27 mouse cellular contexts compared by ENCODE assay signal in the genomic region with DNA sequence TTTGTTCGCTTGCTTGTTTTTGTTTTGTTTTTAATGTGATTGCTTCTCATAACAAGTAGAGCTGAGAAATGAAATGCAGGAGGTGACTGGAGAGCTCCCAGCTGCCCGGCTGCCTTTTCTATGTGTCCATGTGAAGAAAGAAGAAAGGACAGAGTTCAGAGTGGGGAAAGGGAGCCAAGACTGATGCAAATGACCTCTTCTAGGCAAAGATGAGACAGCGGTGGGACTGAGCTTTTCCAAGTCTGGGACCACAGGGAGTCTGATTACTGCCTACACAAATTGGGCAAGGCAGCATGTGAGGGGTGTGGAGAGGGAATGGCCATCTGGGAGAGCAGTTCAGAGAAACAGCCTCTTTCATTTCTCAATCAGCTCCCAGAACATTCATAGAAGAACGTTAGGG. TPM values are rescaled to one million over a fixed set of nuclear protein-coding genes. Genes with fewer than 3 reads are reported as not detected.
DNase-seq lines count a peak whose midpoint lies in the region; ATAC-seq and TF ChIP-seq lines count a peak whose summit lies in the region.
"Had no signal": no experiment of that assay in that cellular context is flagged by ENCODE, and none has a peak within 500 bp of the region (broad histone marks: within the 10 kb centered on the region; RNA-seq: fewer than 3 reads in every experiment).

No protein-coding gene starts in this region.

- H3K4me2 ChIP-seq in embryonic facial prominence, embryonic 13.5 days, result no peak overlapping the region
- H3K4me2 ChIP-seq in heart, postnatal 0 days (ENCODE audit: low read depth, low read length), result no peak overlapping the region
- H3K4me2 ChIP-seq: embryonic facial prominence, embryonic 15.5 days; heart, embryonic 11.5 days; heart, embryonic 15.5 days; hindbrain, embryonic 15.5 days had no signal

- no peak for TF ChIP-seq POLR2A in lung, adult 2 months (IDR thresholded peaks at IDR 0.05; ENCODE audit: borderline replicate concordance, extremely low read depth, low read depth, low read length)

- H3K27me3 ChIP-seq in embryonic facial prominence, embryonic 13.5 days, result no peaks in the 10 kb centered on the region
- H3K27me3 ChIP-seq in embryonic facial prominence, embryonic 10.5 days (replicated peaks; ENCODE audit: low read depth, poor library complexity, severe bottlenecking), result no peaks in the 10 kb centered on the region
- H3K27me3 ChIP-seq in heart, postnatal 0 days (ENCODE audit: control insufficient read depth, insufficient read depth, low read length), result no peaks in the 10 kb centered on the region
- H3K27me3 ChIP-seq: embryonic facial prominence, embryonic 15.5 days; heart, embryonic 15.5 days; hindbrain, embryonic 15.5 days; Patski had no signal

- 62% methylated on average over 4 of the region's 4 CpGs for WGBS in embryonic facial prominence, embryonic 13.5 days
- 76% methylated on average over 4 of the region's 4 CpGs for WGBS in embryonic facial prominence, embryonic 10.5 days
- WGBS in heart, postnatal 0 days, result 70% methylated on average over 4 of the region's 4 CpGs
- 62% methylated on average over 4 of the region's 4 CpGs for WGBS in lung, adult 2 months

- H3K4me3 ChIP-seq in embryonic facial prominence, embryonic 13.5 days, result no peak overlapping the region
- H3K4me3 ChIP-seq in embryonic facial prominence, embryonic 10.5 days, result no peak overlapping the region
- H3K4me3 ChIP-seq in heart, postnatal 0 days (ENCODE audit: low read depth, low read length), result no peak overlapping the region
- H3K4me3 ChIP-seq in lung, adult 2 months (replicated peaks; ENCODE audit: extremely low read depth, low read depth, low read length), result no peak overlapping the region
- H3K4me3 ChIP-seq: embryonic facial prominence, embryonic 15.5 days; erythroblast, embryonic 14.5 days; forebrain, embryonic 10.5 days; heart, adult 2 months; heart, embryonic 15.5 days; hindbrain, embryonic 15.5 days had no signal

- H3K9ac ChIP-seq in embryonic facial prominence, embryonic 13.5 days, result no peak overlapping the region
- no peak overlapping the region for H3K9ac ChIP-seq in heart, postnatal 0 days (replicated peaks; ENCODE audit: low read depth, low read length)
- H3K9ac ChIP-seq: embryonic facial prominence, embryonic 15.5 days; heart, embryonic 15.5 days; hindbrain, embryonic 15.5 days had no signal

- DNase-seq in embryonic facial prominence, embryonic 10.5 days (ENCODE audit: low spot score), result no peak
- DNase-seq in heart, postnatal 0 days (ENCODE audit: low spot score), result no peak
- DNase-seq in heart, postnatal 10 days, result no peak
- peak; percentile 52 for DNase-seq in lung, postnatal 10 days
- no peak for DNase-seq in lung, adult 2 months
- DNase-seq in spleen, postnatal 14 days (ENCODE audit: low spot score in 2 of 2), result no peak
- no peak for DNase-seq in thymus, adult 18-20 months
- DNase-seq: adrenal gland, adult 2 months; adrenal gland, postnatal 25 days; B cell, adult 2 months; cerebellum, adult 18-20 months; cerebellum, adult 9-11 months; cerebellum, postnatal 36 days; heart, adult 2 months; heart, postnatal 36 days had no signal

- H3K9me3 ChIP-seq in embryonic facial prominence, embryonic 13.5 days, result no peaks in the 10 kb centered on the region
- no peaks in the 10 kb centered on the region for H3K9me3 ChIP-seq in embryonic facial prominence, embryonic 10.5 days
- H3K9me3 ChIP-seq in heart, postnatal 0 days (replicated peaks; ENCODE audit: control insufficient read depth, low read length), result no peaks in the 10 kb centered on the region
- H3K9me3 ChIP-seq: embryonic facial prominence, embryonic 15.5 days; forebrain, embryonic 10.5 days; heart, embryonic 15.5 days; hindbrain, embryonic 15.5 days had no signal

- H3K36me3 ChIP-seq in embryonic facial prominence, embryonic 13.5 days, result no peaks in the 10 kb centered on the region
- no peaks in the 10 kb centered on the region for H3K36me3 ChIP-seq in embryonic facial prominence, embryonic 10.5 days (replicated peaks)
- H3K36me3 ChIP-seq in heart, postnatal 0 days (replicated peaks; ENCODE audit: control insufficient read depth, insufficient read depth, low read length), result no peaks in the 10 kb centered on the region
- H3K36me3 ChIP-seq: embryonic facial prominence, embryonic 15.5 days; forebrain, embryonic 10.5 days; G1E; heart, embryonic 15.5 days; hindbrain, embryonic 15.5 days had no signal

- H3K27ac ChIP-seq in embryonic facial prominence, embryonic 13.5 days, result peak overlapping the region; percentile 39; the same call in 1 of the 2 replicates
- H3K27ac ChIP-seq in embryonic facial prominence, embryonic 10.5 days (replicated peaks), result no peak overlapping the region
- 0 out of 2 replicates have a peak overlapping the region, but pooled peaks have one; percentile 20 for H3K27ac ChIP-seq in heart, postnatal 0 days (ENCODE audit: low read depth)
- H3K27ac ChIP-seq: embryonic facial prominence, embryonic 15.5 days; forebrain, embryonic 10.5 days; heart, adult 2 months; heart, embryonic 15.5 days; hindbrain, embryonic 15.5 days had no signal

- intact Hi-C loops in heart, postnatal 10 days (cut with DNase I), result no loop called here

- peaks cover 36% of the 10 kb centered on the region for H3K4me1 ChIP-seq in embryonic facial prominence, embryonic 13.5 days
- H3K4me1 ChIP-seq in embryonic facial prominence, embryonic 10.5 days, result peaks cover 35% of the 10 kb centered on the region
- peaks cover 6% of the 10 kb centered on the region; the same call in 1 of the 2 replicates for H3K4me1 ChIP-seq in heart, postnatal 0 days (ENCODE audit: control insufficient read depth, insufficient read depth)
- H3K4me1 ChIP-seq in lung, adult 2 months (ENCODE audit: control insufficient read depth, insufficient read depth, low read length), result no peaks in the 10 kb centered on the region
- H3K4me1 ChIP-seq: hindbrain, embryonic 15.5 days had no signal

- no peak for ATAC-seq in embryonic facial prominence, embryonic 13.5 days (ENCODE audit: insufficient number of reproducible peaks, insufficient read depth, low FRiP score, low TSS enrichment, low read depth)
- no peak for ATAC-seq in heart, postnatal 0 days (ENCODE audit: insufficient read depth, low read depth)
- ATAC-seq: activated CD4-positive, CD25-positive, alpha-beta regulatory T cell, adult 4 months; CD4-positive, CD25-positive, alpha-beta regulatory T cell, adult 4 months; forebrain, embryonic 14.5 days; Patski had no signal

- no peak for TF ChIP-seq CTCF in heart, postnatal 0 days (IDR thresholded peaks at IDR 0.05; ENCODE audit: low read depth)
- no peak for TF ChIP-seq CTCF in lung, adult 2 months (IDR thresholded peaks at IDR 0.05; ENCODE audit: insufficient read depth, low read length)

- no peak for TF ChIP-seq EP300 in heart, postnatal 0 days (IDR thresholded peaks at IDR 0.05; ENCODE audit: low read depth)

RNA-seq across cellular contexts. Expression of a gene that starts 13.3 kb away (rescaled TPM):
- polyA plus RNA-seq in embryonic facial prominence, embryonic 13.5 days (2015; fragmentation: Nextera tagmentation; extraction: Ambion mirVana), result 10.1 and 12.3 TPM in 2 replicates
- polyA plus RNA-seq in embryonic facial prominence, embryonic 10.5 days (2016; fragmentation: Nextera tagmentation; extraction: Ambion mirVana), result 3.5 and 3.7 TPM in 2 replicates
- total RNA-seq in heart, postnatal 0 days (2014; rRNA removed; ENCODE audit: low replicate concordance), result 40.8 and 72.6 TPM in 2 replicates
- polyA plus RNA-seq in heart, postnatal 0 days (2015; fragmentation: Nextera tagmentation; extraction: Ambion mirVana), result 9.5 and 11.1 TPM in 2 replicates
- total RNA-seq in heart, postnatal 10 days (2021), result 10 to 100 TPM; 75.4 to 82.3 TPM
- polyA plus RNA-seq in lung, adult 2 months (2012; rRNA removed), result 23.0 and 34.2 TPM in 2 replicates
- polyA plus RNA-seq: erythroblast, embryonic 14.5 days; G1E had no signal
